Mouse (Mus musculus) liver, postnatal 0 days (tissue): ENCODE data around the gene Hspb6.

Experiments used
- CTCF ChIP-seq: sonication (generic); IDR thresholded peaks from 2 replicates; pipeline ENCODE4 v1.5.1; 2016; ENCODE audit warnings: antibody characterized with exemption, low read depth
- EP300 ChIP-seq: IDR thresholded peaks from 2 replicates; pipeline ENCODE4 v1.6.1; 2016; ENCODE audit warnings: antibody characterized with exemption, low read depth, mild to moderate bottlenecking

DNA sequence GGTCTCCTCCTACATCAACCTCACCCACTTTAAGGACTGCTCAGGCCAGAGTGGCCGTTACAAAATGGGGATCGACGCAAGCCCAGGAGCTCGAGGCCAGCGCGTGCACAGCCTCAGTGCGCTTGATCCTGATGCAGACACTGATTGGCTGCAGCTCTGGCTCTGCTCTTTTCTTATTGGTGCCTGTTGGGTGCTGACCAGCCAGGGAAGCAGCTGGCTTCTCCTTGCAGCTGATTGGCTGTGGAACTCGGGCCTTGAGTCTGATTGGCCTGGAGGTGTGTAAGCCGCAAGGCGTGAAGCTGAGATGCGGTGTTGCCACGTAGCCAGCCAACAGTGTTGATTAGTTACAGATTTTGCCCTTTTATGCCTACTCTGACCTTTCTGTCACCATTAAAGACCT lies 46.8 kb downstream of the Hspb6 start, which contains the start of gene Zbtb32:
- TF ChIP-seq CTCF (no peak), EP300 (no peak)
